Mouse (Mus musculus): ENCODE data around the gene Dglucy. TPM values are rescaled to one million over a fixed set of nuclear protein-coding genes. Genes with fewer than 3 reads are reported as not detected.

The Dglucy gene
- polyA plus RNA-seq (2012; rRNA removed) = 0.48 and 0.88 TPM in 2 replicates

GRCm38 (mm10) chr12:100778934-100779865 lies at the start of gene Dglucy:
TSS of gene Dglucy (plus strand) at chr12:100779057.

GRCm38 (mm10) chr12:100907598-100908297 lies 128.9 kb downstream of the Dglucy start, which contains the start of gene Gpr68:
TSS of gene Gpr68 (minus strand) at chr12:100908198.

Other genes with a start within 250 kb of the Dglucy start
- 1.5 and 1.6 TPM in 2 replicates for gene Rps6ka5, start 52.1 kb upstream of the Dglucy start, polyA plus RNA-seq (2012; rRNA removed)
- 0.02 and 0.05 TPM in 2 replicates for gene Gpr68, start 129.1 kb downstream of the Dglucy start, polyA plus RNA-seq (2012; rRNA removed)
- gene Ccdc88c, start 250.0 kb downstream of the Dglucy start, polyA plus RNA-seq (2012; rRNA removed) = 8.2 and 9.9 TPM in 2 replicates

Measured in liver, embryonic 14 days (tissue).